Mouse (Mus musculus) forebrain, embryonic 11.5 days (tissue): ENCODE data around the gene Rgs4. TPM values are rescaled to one million over a fixed set of nuclear protein-coding genes. Genes with fewer than 3 reads are reported as not detected.
A peak's percentile ranks its signal among the peaks of the same experiment; 100 is the strongest.

Source experiments
- ATAC-seq: fragments of 200-750 bp; cut with Nextera tagmentation; replicated peaks from 2 replicates; pipeline ENCODE4 v1.8.0; 2017; ENCODE audit warnings: moderate TSS enrichment; ENCODE audit not compliant: low FRiP score
- DNase-seq: peaks from one replicate; pipeline ENCODE4 v3.0.0-alpha.2; 2017; ENCODE audit warnings: low spot score
- H3K27ac ChIP-seq: fragments of 300-500 bp; sonication (generic); 2 replicates; pipeline ENCODE4 v1.5.1; 2014; ENCODE audit warnings: low read depth, low read length
- H3K27me3 ChIP-seq: fragments of 300-500 bp; sonication (generic); 2 replicates; pipeline ENCODE4 v1.6.1; 2014; ENCODE audit warnings: mild to moderate bottlenecking, low read length, mixed read lengths; ENCODE audit not compliant: control insufficient read depth, insufficient read depth
- H3K36me3 ChIP-seq: fragments of 300-500 bp; sonication (generic); 2 replicates; pipeline ENCODE4 v1.6.1; 2014; ENCODE audit warnings: mild to moderate bottlenecking, low read length, moderate library complexity, mixed read lengths; ENCODE audit not compliant: control insufficient read depth, insufficient read depth
- H3K4me1 ChIP-seq: fragments of 300-500 bp; sonication (generic); replicated peaks from 2 replicates; pipeline ENCODE4 v1.6.1; 2014; ENCODE audit warnings: low read length, mixed read lengths; ENCODE audit not compliant: control insufficient read depth, insufficient read depth
- H3K4me2 ChIP-seq: fragments of 300-500 bp; sonication (generic); 2 replicates; pipeline ENCODE4 v1.6.1; 2014; ENCODE audit warnings: low read depth, mild to moderate bottlenecking, low read length, moderate library complexity, mixed read lengths; ENCODE audit not compliant: severe bottlenecking
- H3K4me3 ChIP-seq: fragments of 300-500 bp; sonication (generic); 2 replicates; pipeline ENCODE4 v1.5.1; 2014; ENCODE audit warnings: low read depth, low read length
- H3K9ac ChIP-seq: fragments of 300-500 bp; sonication (generic); 2 replicates; pipeline ENCODE4 v1.6.1; 2014; ENCODE audit warnings: low read length
- H3K9me3 ChIP-seq: fragments of 300-500 bp; sonication (generic); 2 replicates; pipeline ENCODE4 v1.6.1; 2016; ENCODE audit warnings: low read length, mixed read lengths; ENCODE audit not compliant: control insufficient read depth
- WGBS: fragments of 180-500 bp; shearing (Covaris S2); extraction: QIAGEN DNeasy Blood & Tissue Kit; methylation state at CpG from one replicate; pipeline ENCODE4 v1.1.7; 2014; 5-methylcytosine and 5-hydroxymethylcytosine counted together
- polyA plus RNA-seq: library from polyadenylated mRNA; unstranded; fragments of >200 nt; fragmentation: Nextera tagmentation; extraction: Ambion mirVana; gene quantifications from 2 replicates; pipeline ENCODE4 v1.2.1, GENCODE M21; 2014

Rgs4 gene
- polyA plus RNA-seq, 1 experiment from 2014 or later = 6.6 TPM

DNA sequence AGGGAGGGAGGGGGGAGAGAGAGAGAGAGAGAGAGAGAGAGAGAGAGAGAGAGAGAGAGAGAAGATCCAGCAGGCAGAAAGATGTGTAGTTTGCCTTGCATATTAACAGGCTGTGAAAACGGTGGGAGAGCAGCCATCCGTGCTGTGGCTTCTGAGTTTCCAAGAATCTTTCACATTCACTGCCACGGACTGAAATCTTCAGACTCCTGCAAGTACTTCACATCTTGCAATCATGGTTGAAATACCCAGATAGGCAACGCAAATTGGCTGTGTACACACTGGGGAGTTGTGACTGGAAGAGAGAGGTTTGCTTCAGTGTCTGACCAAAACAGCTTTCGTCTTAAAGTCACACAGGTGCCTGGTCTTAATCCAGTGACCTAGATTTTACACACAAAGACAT is 997 bp upstream of the Rgs4 start:
- DNase-seq (no peak), ATAC-seq (no peak)
- Histone ChIP-seq H3K4me1 (no peaks in the 10 kb centered on the region), H3K4me3 (no peak overlapping the region), H3K27me3 (no peaks in the 10 kb centered on the region; the same call in 1 of the 2 replicates), H3K36me3 (no peaks in the 10 kb centered on the region), H3K9ac (no peak overlapping the region), H3K9me3 (no peaks in the 10 kb centered on the region), H3K4me2 (no peak overlapping the region; the same call in 1 of the 2 replicates), H3K27ac (no peak overlapping the region)
- WGBS = 57% methylated on average over 5 of the region's 5 CpGs

DNA sequence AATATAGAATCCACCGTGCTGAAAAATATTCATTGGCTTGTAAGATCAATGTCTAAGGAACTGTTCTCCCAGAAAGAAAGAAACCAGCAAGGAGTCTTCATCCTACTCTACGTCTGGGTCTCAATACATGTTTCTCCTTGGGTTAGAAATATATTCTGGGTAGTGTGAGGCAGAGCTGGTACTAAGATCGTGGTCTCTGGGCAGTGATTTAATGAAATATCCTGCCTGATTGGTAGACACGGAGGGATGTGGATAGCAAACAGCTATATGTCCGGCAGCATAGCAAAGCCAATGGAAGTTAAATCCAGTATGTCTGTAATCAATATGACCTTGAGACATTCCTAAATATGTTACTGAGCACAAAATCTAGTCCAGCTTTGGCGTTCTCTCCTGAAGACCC is 460 bp upstream of the Rgs4 start:
- DNase-seq (no peak), ATAC-seq (peak; percentile 22)
- 44% methylated on average over 6 of the region's 6 CpGs for WGBS
- H3K27me3 ChIP-seq = no peaks in the 10 kb centered on the region; the same call in 1 of the 2 replicates
- no peaks in the 10 kb centered on the region for H3K4me1 ChIP-seq
- H3K27ac ChIP-seq = no peak overlapping the region
- H3K4me2 ChIP-seq = peak overlapping the region; percentile 41
- no peaks in the 10 kb centered on the region for H3K36me3 ChIP-seq
- H3K9ac ChIP-seq = 0 out of 2 replicates have a peak overlapping the region, but pooled peaks have one; percentile 7
- H3K9me3 ChIP-seq = no peaks in the 10 kb centered on the region
- peak overlapping the region; percentile 11; the same call in 1 of the 2 replicates for H3K4me3 ChIP-seq

DNA sequence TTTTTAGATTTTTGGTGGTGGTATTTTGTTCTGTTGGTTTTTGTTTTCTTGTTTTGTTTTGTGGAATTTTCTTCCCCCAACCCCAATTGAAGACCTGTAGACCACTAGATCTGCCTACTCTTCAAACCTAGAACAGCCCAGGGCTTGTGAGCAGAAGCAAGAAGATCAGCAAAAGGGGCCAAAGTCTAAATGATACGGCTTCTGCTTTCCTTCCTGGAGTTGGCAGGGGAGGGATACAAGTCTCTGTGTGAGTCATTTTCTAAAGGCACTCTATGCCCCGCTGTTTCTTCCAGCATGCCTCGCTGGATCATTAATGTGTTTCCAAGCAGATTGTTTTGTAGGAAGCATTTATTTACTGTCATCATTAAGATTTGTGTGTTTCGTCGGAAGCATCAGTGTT is 6.3 kb downstream of the Rgs4 start:
- no peak overlapping the region for H3K9ac ChIP-seq
- no peak overlapping the region for H3K4me2 ChIP-seq
- no peaks in the 10 kb centered on the region for H3K27me3 ChIP-seq
- DNase-seq (no peak), ATAC-seq (no peak)
- H3K9me3 ChIP-seq = no peaks in the 10 kb centered on the region
- H3K4me1 ChIP-seq = no peaks in the 10 kb centered on the region
- no peak overlapping the region for H3K4me3 ChIP-seq
- H3K36me3 ChIP-seq = no peaks in the 10 kb centered on the region
- no peak overlapping the region for H3K27ac ChIP-seq
- 91% methylated on average over 5 of the region's 5 CpGs for WGBS

DNA sequence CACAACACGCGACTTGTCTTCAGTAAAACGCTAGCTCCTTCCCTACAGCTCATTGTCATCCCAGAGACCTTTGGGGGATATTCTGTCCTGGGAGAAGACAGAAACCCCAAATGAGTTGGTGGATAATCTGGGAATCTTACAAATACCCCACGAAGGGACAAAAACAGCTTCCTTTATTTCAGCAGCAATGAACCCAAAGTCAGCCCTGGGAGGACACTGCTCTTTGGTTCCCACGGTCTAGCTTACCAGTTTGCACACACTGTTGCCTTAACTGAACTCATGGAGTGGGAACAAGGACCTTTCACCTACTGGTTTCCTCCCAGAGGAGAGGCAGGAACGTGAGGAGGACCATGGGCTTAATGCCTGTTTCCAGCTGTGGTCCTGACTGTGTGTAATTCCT is 10.2 kb downstream of the Rgs4 start:
- Histone ChIP-seq H3K9ac (no peak overlapping the region), H3K36me3 (no peaks in the 10 kb centered on the region), H3K27me3 (no peaks in the 10 kb centered on the region), H3K9me3 (no peaks in the 10 kb centered on the region), H3K4me2 (no peak overlapping the region), H3K4me1 (no peaks in the 10 kb centered on the region), H3K4me3 (no peak overlapping the region), H3K27ac (no peak overlapping the region)
- ATAC-seq (no peak), DNase-seq (no peak)
- 84% methylated on average over 6 of the region's 6 CpGs for WGBS

DNA sequence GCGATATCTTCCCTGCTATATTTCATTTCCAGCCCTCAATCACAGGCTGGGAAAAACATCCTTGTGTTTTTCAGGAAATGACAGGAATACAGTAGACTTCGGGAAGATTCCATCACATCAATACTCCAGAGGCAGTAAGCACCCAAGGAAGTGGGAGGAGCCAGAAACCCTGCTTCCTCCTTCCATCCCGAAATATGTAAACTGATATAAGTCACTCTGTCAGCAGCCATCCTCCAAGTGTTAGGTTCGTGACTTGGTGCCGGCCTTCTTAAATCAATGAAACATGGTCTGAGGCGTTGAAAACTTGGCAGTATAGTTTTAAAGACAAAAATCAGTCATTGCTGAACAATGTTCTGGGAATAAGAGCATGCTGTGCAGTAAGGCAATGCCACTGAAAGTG is 11.3 kb downstream of the Rgs4 start:
- no peak overlapping the region for H3K27ac ChIP-seq
- ATAC-seq (no peak), DNase-seq (no peak)
- H3K4me2 ChIP-seq = no peak overlapping the region
- 88% methylated on average over 6 of the region's 6 CpGs for WGBS
- H3K9me3 ChIP-seq = no peaks in the 10 kb centered on the region
- H3K36me3 ChIP-seq = no peaks in the 10 kb centered on the region
- H3K27me3 ChIP-seq = no peaks in the 10 kb centered on the region
- no peaks in the 10 kb centered on the region for H3K4me1 ChIP-seq
- no peak overlapping the region for H3K9ac ChIP-seq
- no peak overlapping the region for H3K4me3 ChIP-seq

DNA sequence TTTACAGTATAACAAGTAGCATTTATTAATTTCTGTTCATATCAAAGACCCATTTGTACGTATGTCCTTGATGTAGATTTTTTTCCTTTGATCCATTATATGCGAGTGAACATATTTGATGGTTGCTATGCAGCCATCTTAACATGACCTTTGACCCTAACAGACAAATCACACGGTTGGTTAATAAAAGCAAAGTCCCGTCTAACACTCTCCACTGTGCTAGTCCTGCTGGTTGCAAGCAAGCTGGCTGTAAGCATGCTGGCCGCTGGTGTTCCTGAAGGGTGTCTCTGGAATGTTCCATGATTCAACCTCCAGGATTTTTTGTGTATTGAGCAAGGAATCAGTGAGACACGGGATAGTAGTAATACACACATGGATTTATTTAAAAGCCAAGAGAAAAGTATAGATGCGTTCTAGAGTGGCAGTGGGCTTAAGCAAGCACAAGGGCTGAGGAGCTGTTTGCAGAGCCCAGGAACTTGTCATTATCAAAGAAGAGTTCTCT is 16.8 kb downstream of the Rgs4 start:
- no peak overlapping the region for H3K4me2 ChIP-seq
- no peak overlapping the region for H3K27ac ChIP-seq
- H3K4me1 ChIP-seq = no peaks in the 10 kb centered on the region
- no peak overlapping the region for H3K9ac ChIP-seq
- no peak for ATAC-seq
- H3K4me3 ChIP-seq = no peak overlapping the region
- no peaks in the 10 kb centered on the region for H3K36me3 ChIP-seq
- no peak for DNase-seq
- H3K9me3 ChIP-seq = no peaks in the 10 kb centered on the region
- 69% methylated on average over 7 of the region's 7 CpGs for WGBS
- H3K27me3 ChIP-seq = no peaks in the 10 kb centered on the region

DNA sequence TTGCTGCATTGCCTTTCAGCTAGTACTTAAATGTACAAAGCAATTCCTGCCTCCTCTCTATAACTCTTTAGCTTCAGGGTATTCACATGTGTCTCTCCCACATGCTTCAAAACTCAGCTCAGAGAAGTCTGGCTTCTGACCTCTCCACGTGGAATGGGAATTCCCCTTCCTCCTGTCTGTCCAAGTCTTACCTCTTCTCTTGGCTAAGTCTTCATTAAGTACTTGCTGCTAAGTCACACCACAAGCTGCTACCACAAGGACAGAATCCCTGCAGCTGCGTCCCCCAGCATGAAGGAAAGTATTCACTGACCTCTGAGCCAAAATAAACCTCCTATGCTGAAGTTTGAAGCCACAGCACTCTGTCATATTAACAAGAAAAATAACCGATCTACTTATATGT is 21.1 kb downstream of the Rgs4 start:
- H3K9me3 ChIP-seq = no peaks in the 10 kb centered on the region
- no peak for ATAC-seq
- H3K4me1 ChIP-seq = no peaks in the 10 kb centered on the region
- no peak overlapping the region for H3K9ac ChIP-seq
- WGBS = 70% methylated on average over 3 of the region's 3 CpGs
- H3K4me2 ChIP-seq = no peak overlapping the region
- H3K4me3 ChIP-seq = no peak overlapping the region
- no peaks in the 10 kb centered on the region for H3K27me3 ChIP-seq
- no peak overlapping the region for H3K27ac ChIP-seq
- H3K36me3 ChIP-seq = no peaks in the 10 kb centered on the region
- DNase-seq = no peak

DNA sequence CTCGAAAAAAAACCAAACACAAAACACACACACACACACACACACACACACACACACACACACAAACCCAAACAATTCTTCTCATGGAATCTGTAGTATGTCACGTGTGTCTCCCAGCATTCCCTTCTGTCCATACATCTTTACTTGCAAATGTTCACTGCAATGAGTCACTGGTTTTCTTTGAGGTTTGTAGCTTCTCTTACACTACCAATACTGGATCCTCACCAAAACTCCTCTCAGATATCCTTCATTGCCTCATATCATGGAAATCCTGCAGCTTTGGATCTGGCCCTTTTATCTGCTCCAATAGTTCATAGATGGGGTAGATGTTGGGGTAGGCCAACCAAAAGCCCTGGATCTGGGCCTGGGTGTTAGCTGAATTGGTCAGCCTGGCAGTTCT is 25.6 kb downstream of the Rgs4 start:
- Histone ChIP-seq H3K9ac (no peak overlapping the region), H3K9me3 (no peaks in the 10 kb centered on the region), H3K4me1 (no peaks in the 10 kb centered on the region), H3K27me3 (no peaks in the 10 kb centered on the region), H3K4me2 (no peak overlapping the region), H3K36me3 (no peaks in the 10 kb centered on the region), H3K27ac (no peak overlapping the region), H3K4me3 (no peak overlapping the region)
- 78% methylated on average over 2 of the region's 2 CpGs for WGBS
- DNase-seq = no peak
- ATAC-seq = no peak

DNA sequence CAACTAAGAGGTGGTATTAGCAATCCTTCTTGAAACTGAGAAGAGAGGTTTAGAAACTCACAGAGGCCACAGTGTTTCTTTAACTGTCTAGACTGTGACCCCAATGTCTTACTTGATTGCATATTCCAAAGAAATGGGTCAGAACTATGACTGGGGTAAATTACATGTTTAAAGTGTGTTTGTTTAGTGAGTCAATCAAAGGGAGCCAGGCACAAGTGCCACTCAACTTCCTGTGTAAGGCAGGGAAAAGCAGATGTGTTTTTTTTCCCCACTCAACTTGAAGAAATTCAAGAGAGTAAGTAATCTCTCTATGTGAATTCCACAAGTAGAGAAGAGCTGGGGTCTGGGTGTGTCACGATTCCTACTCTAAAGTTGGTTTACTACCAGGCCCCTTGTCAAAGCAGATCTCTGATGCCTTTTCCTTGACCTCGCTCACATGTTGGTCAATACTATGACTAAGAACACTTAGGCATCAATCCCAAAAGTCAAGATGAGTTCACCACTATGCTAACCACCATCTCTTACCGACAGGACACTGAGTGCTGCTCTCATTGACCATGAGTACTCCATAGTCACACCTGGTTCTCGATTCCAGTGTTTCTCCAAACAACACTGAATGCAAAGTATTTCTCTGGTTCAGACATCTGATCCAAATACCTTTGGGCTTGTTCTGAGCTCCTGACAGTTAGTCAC is 42.9 kb downstream of the Rgs4 start:
- no peak overlapping the region for H3K4me3 ChIP-seq
- H3K36me3 ChIP-seq = no peaks in the 10 kb centered on the region
- ATAC-seq (no peak), DNase-seq (no peak)
- no peak overlapping the region for H3K27ac ChIP-seq
- WGBS = 91% methylated on average over 4 of the region's 4 CpGs
- no peaks in the 10 kb centered on the region for H3K9me3 ChIP-seq
- H3K4me1 ChIP-seq = no peaks in the 10 kb centered on the region
- H3K4me2 ChIP-seq = no peak overlapping the region
- no peak overlapping the region for H3K9ac ChIP-seq
- H3K27me3 ChIP-seq = no peaks in the 10 kb centered on the region
